Mouse (Mus musculus) myocyte (in vitro differentiated cells): ENCODE measurements around the gene Coq5. TPM values are rescaled to one million over a fixed set of nuclear protein-coding genes. Genes with fewer than 3 reads are reported as not detected.

Experiments used
- H3K27me3 ChIP-seq: one replicate; pipeline ENCODE4 v1.6.1; 2011; ENCODE audit not compliant: control insufficient read depth, insufficient read depth, insufficient read length
- H3K36me3 ChIP-seq: one replicate; pipeline ENCODE4 v1.6.1; 2011; ENCODE audit not compliant: control insufficient read depth, insufficient read depth
- H3K4me2 ChIP-seq: one replicate; pipeline ENCODE4 v1.6.1; 2011; ENCODE audit warnings: low read depth, control low read depth
- H3K4me3 ChIP-seq: one replicate; pipeline ENCODE4 v1.5.1; 2011; ENCODE audit warnings: mild to moderate bottlenecking, control low read depth, moderate library complexity
- H3K79me2 ChIP-seq: one replicate; pipeline ENCODE4 v1.6.1; 2011; ENCODE audit not compliant: control insufficient read depth, insufficient read depth
- H3ac ChIP-seq: one replicate; pipeline ENCODE4 v1.6.1; 2011; ENCODE audit not compliant: control insufficient read depth, insufficient read length
- CEBPB ChIP-seq: IDR thresholded peaks from 2 replicates; pipeline ENCODE4 v1.6.1; 2011; ENCODE audit warnings: mild to moderate bottlenecking, moderate library complexity; ENCODE audit not compliant: poor library complexity, insufficient read depth, severe bottlenecking
- E2F4 ChIP-seq: IDR thresholded peaks from one replicate; pipeline ENCODE4 v1.6.1; 2011; ENCODE audit warnings: mild to moderate bottlenecking, control low read depth, moderate library complexity; ENCODE audit not compliant: insufficient read depth
- MAX ChIP-seq: IDR thresholded peaks from one replicate; pipeline ENCODE4 v1.6.1; 2011; ENCODE audit warnings: low read depth, mild to moderate bottlenecking, control low read depth
- MYOD1 ChIP-seq, 3 experiments: IDR thresholded peaks; one replicate each; pipeline ENCODE4 v1.6.1; 2011; ENCODE audit warnings: control low read depth in 2 of 3, low read depth in 2 of 3, mild to moderate bottlenecking in 2 of 3, moderate library complexity in 1 of 3; ENCODE audit not compliant: insufficient read length in 2 of 3, control insufficient read depth in 1 of 3
- MYOG ChIP-seq, 3 experiments: IDR thresholded peaks; one replicate each; pipeline ENCODE4 v1.6.1; 2011; ENCODE audit warnings: control low read depth in 2 of 3, low read depth in 2 of 3, mild to moderate bottlenecking in 2 of 3; ENCODE audit not compliant: insufficient read length in 2 of 3, control insufficient read depth in 1 of 3, insufficient read depth in 1 of 3
- POLR2A ChIP-seq: IDR thresholded peaks from one replicate; pipeline ENCODE4 v1.6.1; 2011; ENCODE audit warnings: low read depth, mild to moderate bottlenecking, control low read depth, moderate library complexity; ENCODE audit not compliant: insufficient read length
- POLR2AphosphoS2 ChIP-seq: IDR thresholded peaks from one replicate; pipeline ENCODE4 v1.6.1; 2011; ENCODE audit warnings: low read depth, control low read depth; ENCODE audit not compliant: insufficient read length
- REST ChIP-seq: IDR thresholded peaks from one replicate; pipeline ENCODE4 v1.6.1; 2011; ENCODE audit warnings: mild to moderate bottlenecking, control low read depth, moderate library complexity; ENCODE audit not compliant: insufficient read depth, insufficient read length
- SRF ChIP-seq: IDR thresholded peaks from one replicate; pipeline ENCODE4 v1.6.1; 2011; ENCODE audit warnings: low read depth; ENCODE audit not compliant: control insufficient read depth, insufficient read length
- TCF12 ChIP-seq: IDR thresholded peaks from one replicate; pipeline ENCODE4 v1.6.1; 2011; ENCODE audit warnings: mild to moderate bottlenecking, control low read depth; ENCODE audit not compliant: poor library complexity, insufficient read depth, severe bottlenecking
- TCF3 ChIP-seq: IDR thresholded peaks from one replicate; pipeline ENCODE4 v1.6.1; 2011; ENCODE audit warnings: low read depth, control low read depth; ENCODE audit not compliant: insufficient read length
- USF1 ChIP-seq: IDR thresholded peaks from one replicate; pipeline ENCODE4 v1.6.1; 2011; ENCODE audit warnings: low read depth, mild to moderate bottlenecking, control low read depth, moderate library complexity
- polyA plus RNA-seq: library from polyadenylated mRNA; unstranded; fragments of >200 nt; fragmentation: generic; extraction: Trizol; gene quantifications from one replicate; pipeline ENCODE4 v1.2.1, GENCODE M21; 2012; ENCODE audit warnings: missing spikeins

Coq5 gene
- polyA plus RNA-seq, 1 experiment = 43.7 TPM

DNA sequence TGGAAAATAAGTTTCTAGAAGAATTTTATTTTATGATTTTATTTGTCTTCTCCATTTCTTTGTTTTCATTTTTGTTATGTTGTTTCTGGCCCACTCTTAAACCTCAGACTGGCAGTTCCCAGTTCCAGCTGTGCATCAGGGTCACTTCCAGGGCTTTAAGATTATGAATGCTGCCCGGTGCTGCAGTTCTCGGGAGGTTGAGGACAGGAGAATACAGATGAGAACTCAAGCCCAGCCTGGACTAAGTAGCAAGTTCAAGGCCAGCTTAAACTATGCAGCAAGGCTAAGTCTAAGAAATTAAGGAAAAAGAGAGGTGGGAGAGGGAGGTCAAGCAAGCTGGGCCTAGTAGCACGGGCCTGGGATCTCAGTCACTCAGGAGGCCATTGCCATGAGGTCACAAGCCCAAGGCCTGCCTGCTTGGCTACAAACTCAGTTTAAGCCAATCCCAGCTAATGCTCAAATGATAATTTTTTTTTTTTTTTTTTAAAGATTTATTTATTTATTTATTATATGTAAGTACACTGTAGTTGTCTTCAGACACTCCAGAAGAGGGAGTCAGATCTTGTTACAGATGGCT lies 11.9 kb upstream of the Coq5 start:
- H3K4me2 ChIP-seq = peak overlapping the region; percentile 35
- no peaks in the 10 kb centered on the region for H3K27me3 ChIP-seq
- TF ChIP-seq SRF = no peak
- TF ChIP-seq USF1 = no peak
- no peak for TF ChIP-seq TCF3
- no peak for TF ChIP-seq POLR2AphosphoS2
- TF ChIP-seq REST = no peak
- no peak for TF ChIP-seq CEBPB
- TF ChIP-seq E2F4 = no peak
- TF ChIP-seq MYOD1 (IDR thresholded peaks at IDR 0.05; ENCODE audit: control insufficient read depth in 1 of 3, insufficient read length in 2 of 3, low read depth in 2 of 3) = no peak
- TF ChIP-seq MAX = no peak
- TF ChIP-seq TCF12 = no peak
- TF ChIP-seq MYOG (IDR thresholded peaks at IDR 0.05; ENCODE audit: control insufficient read depth in 1 of 3, insufficient read depth in 1 of 3, insufficient read length in 2 of 3, low read depth in 2 of 3) = no peak
- TF ChIP-seq POLR2A = no peak
- H3K79me2 ChIP-seq = peaks cover 98% of the 10 kb centered on the region
- H3ac ChIP-seq = no peak overlapping the region
- no peak overlapping the region for H3K4me3 ChIP-seq
- no peaks in the 10 kb centered on the region for H3K36me3 ChIP-seq

DNA sequence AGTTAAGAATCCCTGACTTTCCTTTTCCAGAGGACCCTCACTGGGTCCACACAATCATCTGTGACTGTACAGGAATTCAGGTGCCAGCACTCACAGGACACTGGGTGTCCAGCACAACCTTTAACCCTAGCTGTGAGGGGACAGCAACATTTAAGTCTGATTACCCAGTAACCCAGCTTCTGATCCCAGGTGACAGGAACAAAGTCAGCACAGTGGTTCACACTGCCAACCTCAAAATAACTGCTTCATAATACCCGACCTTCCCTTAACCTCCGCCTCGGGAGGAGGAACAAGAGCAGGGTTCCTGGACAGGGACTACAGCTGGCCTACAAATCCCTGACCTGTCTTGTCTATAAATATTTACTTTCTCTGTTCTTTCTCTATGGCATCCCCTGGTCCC lies 11.2 kb upstream of the Coq5 start:
- no peaks in the 10 kb centered on the region for H3K36me3 ChIP-seq
- H3K27me3 ChIP-seq = no peaks in the 10 kb centered on the region
- H3ac ChIP-seq = no peak overlapping the region
- TF ChIP-seq REST (no peak), TCF3 (no peak), MYOD1 (IDR thresholded peaks at IDR 0.05; ENCODE audit: control insufficient read depth in 1 of 3, insufficient read length in 2 of 3, low read depth in 2 of 3) (no peak), CEBPB (no peak), SRF (no peak), MAX (no peak), MYOG (IDR thresholded peaks at IDR 0.05; ENCODE audit: control insufficient read depth in 1 of 3, insufficient read depth in 1 of 3, insufficient read length in 2 of 3, low read depth in 2 of 3) (no peak), TCF12 (no peak), E2F4 (no peak), POLR2A (no peak), POLR2AphosphoS2 (no peak), USF1 (no peak)
- H3K4me2 ChIP-seq = peak overlapping the region; percentile 98
- H3K79me2 ChIP-seq = peaks cover 91% of the 10 kb centered on the region
- H3K4me3 ChIP-seq = no peak overlapping the region

DNA sequence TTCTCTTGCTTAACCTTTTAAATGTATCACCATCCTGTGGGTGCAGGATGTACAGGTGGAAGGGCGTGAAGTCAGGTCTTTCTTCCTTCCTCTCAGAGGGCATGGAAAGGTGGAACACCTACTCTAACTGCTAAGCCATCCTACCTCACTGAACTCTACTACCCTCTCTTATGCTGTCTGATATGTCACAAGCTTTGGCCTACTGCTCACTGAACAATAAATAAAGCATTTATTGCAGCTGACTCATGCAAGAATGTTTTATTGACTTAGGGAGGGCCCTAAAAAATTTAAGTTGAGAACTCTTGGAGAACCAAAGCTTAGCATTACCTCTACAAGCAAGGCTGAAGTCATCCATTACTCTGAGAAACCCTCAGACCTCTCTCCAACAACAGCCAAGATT lies 9.5 kb upstream of the Coq5 start:
- no peaks in the 10 kb centered on the region for H3K36me3 ChIP-seq
- peaks cover 74% of the 10 kb centered on the region for H3K79me2 ChIP-seq
- peak overlapping the region; percentile 98 for H3K4me2 ChIP-seq
- H3K4me3 ChIP-seq = no peak overlapping the region
- H3ac ChIP-seq = no peak overlapping the region
- H3K27me3 ChIP-seq = no peaks in the 10 kb centered on the region
- no peak for TF ChIP-seq MYOG (IDR thresholded peaks at IDR 0.05; ENCODE audit: control insufficient read depth in 1 of 3, insufficient read depth in 1 of 3, insufficient read length in 2 of 3, low read depth in 2 of 3)

DNA sequence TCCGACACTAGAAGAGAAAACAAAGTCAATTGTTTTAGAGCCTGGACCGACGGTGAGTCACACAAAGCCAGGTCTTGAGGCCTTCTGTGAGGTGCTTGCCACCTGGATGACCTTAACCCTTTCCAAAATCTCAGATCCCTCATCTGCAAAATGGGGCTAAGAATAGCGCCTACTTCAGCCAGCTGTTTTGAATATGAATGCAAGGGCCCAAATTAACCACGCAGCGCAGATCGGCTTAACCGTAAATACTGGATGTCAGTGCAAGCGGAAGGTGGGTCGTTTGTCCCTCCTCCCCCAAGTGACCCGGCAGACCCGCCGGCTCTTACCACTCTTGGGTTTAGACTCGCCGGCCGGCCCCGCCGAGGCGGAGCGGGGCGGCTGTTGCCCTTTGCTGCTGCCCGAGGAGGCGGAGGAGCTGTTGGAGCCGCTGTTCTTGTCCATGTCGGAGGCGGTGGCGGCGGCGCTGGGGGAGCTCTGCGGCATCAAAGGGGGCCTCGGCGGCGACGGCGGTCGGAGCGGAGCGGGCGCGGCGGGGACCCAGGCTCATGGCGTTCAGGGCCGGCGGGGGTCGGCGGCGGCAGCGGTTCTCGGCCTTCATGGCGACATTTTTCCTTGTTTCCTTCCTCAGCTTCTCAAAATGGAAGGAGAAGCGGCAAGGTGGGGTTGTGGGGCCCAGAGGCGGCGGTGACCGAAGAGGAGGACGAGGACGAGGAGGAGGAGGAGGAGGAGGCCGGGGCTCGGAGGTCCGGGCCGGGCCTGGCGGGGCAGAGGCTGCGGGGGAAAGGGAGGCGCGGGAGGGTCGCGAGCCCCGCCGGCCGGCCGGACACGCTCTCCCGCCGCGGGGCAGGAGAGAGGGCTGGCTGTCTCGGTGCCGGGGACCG lies 7.3 kb upstream of the Coq5 start:
- H3K4me3 ChIP-seq = peak overlapping the region; percentile 84
- no peaks in the 10 kb centered on the region for H3K27me3 ChIP-seq
- no peaks in the 10 kb centered on the region for H3K36me3 ChIP-seq
- no peak for TF ChIP-seq TCF12
- TF ChIP-seq POLR2A = peak; percentile 21
- no peak for TF ChIP-seq USF1
- no peak for TF ChIP-seq TCF3
- no peak for TF ChIP-seq REST
- TF ChIP-seq MYOD1 (IDR thresholded peaks at IDR 0.05; ENCODE audit: control insufficient read depth in 1 of 3, insufficient read length in 2 of 3, low read depth in 2 of 3) = peak in 1 of 3 experiments; percentile 1
- TF ChIP-seq E2F4 = no peak
- TF ChIP-seq POLR2AphosphoS2 = no peak
- no peak for TF ChIP-seq MYOG (IDR thresholded peaks at IDR 0.05; ENCODE audit: control insufficient read depth in 1 of 3, insufficient read depth in 1 of 3, insufficient read length in 2 of 3, low read depth in 2 of 3)
- TF ChIP-seq MAX = no peak
- TF ChIP-seq SRF = no peak
- TF ChIP-seq CEBPB = no peak
- peaks cover 52% of the 10 kb centered on the region for H3K79me2 ChIP-seq
- peak overlapping the region; percentile 98 for H3K4me2 ChIP-seq
- peak overlapping the region; percentile 90 for H3ac ChIP-seq
